Mouse (Mus musculus) heart, embryonic 11.5 days (tissue): Measurements from ENCODE around the gene Olfr30. TPM values are rescaled to one million over a fixed set of nuclear protein-coding genes. Genes with fewer than 3 reads are reported as not detected.
"Not testable (repeated sequence)": the region's sequence is repeated elsewhere in the genome, so short reads cannot be mapped to it uniquely, and the experiment has no call there.

Source experiments
- ATAC-seq: fragments of 200-750 bp; cut with Nextera tagmentation; replicated peaks from 2 replicates; pipeline ENCODE4 v1.8.0; 2017; ENCODE audit warnings: moderate library complexity; ENCODE audit not compliant: insufficient number of reproducible peaks, low FRiP score, low TSS enrichment
- H3K27ac ChIP-seq: fragments of 300-500 bp; sonication (generic); 2 replicates; pipeline ENCODE4 v1.5.1; 2014; ENCODE audit warnings: mild to moderate bottlenecking, low read depth, low read length
- H3K27me3 ChIP-seq: fragments of 300-500 bp; sonication (generic); 2 replicates; pipeline ENCODE4 v1.6.1; 2014; ENCODE audit warnings: mild to moderate bottlenecking, low read length, mixed read lengths; ENCODE audit not compliant: control insufficient read depth, insufficient read depth
- H3K36me3 ChIP-seq: fragments of 300-500 bp; sonication (generic); 2 replicates; pipeline ENCODE4 v1.6.1; 2014; ENCODE audit warnings: mild to moderate bottlenecking, low read length, moderate library complexity, mixed read lengths; ENCODE audit not compliant: control insufficient read depth, insufficient read depth
- H3K4me1 ChIP-seq: fragments of 300-500 bp; sonication (generic); 2 replicates; pipeline ENCODE4 v1.6.1; 2014; ENCODE audit warnings: low read length; ENCODE audit not compliant: control insufficient read depth, insufficient read depth
- H3K4me2 ChIP-seq: fragments of 300-500 bp; sonication (generic); 2 replicates; pipeline ENCODE4 v1.6.1; 2014; ENCODE audit warnings: mild to moderate bottlenecking, moderate library complexity
- H3K4me3 ChIP-seq: fragments of 300-500 bp; sonication (generic); 2 replicates; pipeline ENCODE4 v1.5.1; 2014; ENCODE audit warnings: low read depth, low read length
- H3K9ac ChIP-seq: fragments of 300-500 bp; sonication (generic); 2 replicates; pipeline ENCODE4 v1.6.1; 2014; ENCODE audit warnings: mild to moderate bottlenecking, low read depth, low read length, moderate library complexity
- H3K9me3 ChIP-seq: fragments of 300-500 bp; sonication (generic); replicated peaks from 2 replicates; pipeline ENCODE4 v1.6.1; 2016; ENCODE audit warnings: low read length; ENCODE audit not compliant: control insufficient read depth
- WGBS: fragments of 180-500 bp; shearing (Covaris S2); extraction: QIAGEN DNeasy Blood & Tissue Kit; methylation state at CpG from one replicate; pipeline ENCODE4 v1.1.7; 2014; ENCODE audit not compliant: insufficient replicate concordance; 5-methylcytosine and 5-hydroxymethylcytosine counted together
- polyA plus RNA-seq: library from polyadenylated mRNA; unstranded; fragments of >200 nt; fragmentation: Nextera tagmentation; extraction: Ambion mirVana; gene quantifications from 2 replicates; pipeline ENCODE4 v1.2.1, GENCODE M21; 2014

Gene Olfr30
- polyA plus RNA-seq = not detected in 2 replicates

DNA sequence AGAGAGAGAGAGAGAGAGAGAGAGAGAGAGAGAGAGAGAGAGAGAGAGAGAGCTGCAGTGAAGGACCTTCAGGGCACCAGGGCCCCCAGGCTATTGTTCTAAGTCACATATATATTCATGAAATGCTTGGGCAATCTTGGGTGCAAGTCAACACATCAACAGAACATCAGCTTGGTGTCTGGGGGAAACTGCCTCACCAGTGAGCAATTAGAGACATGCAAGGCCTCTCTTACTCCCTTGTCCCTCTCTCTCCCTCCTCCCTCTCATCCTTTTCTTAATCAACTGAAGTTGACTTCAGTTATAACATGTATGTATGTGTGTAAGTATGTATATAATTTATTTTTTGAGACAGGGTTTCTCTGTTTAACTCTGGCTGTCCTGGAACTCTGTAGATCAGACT is at the start of gene Olfr30:
Gene Olfr30 (minus strand): TSS at position 101 of the 400 bp plus-strand sequence.
- H3K9ac ChIP-seq = no peak within 1 kb of the TSS
- no peaks in the 10 kb centered on the region for H3K36me3 ChIP-seq
- H3K4me2 ChIP-seq = no peak within 1 kb of the TSS
- H3K9me3 ChIP-seq = no peaks in the 10 kb centered on the region
- H3K4me3 ChIP-seq = no peak within 1 kb of the TSS
- no peak for ATAC-seq
- no peaks in the 10 kb centered on the region for H3K27me3 ChIP-seq
- H3K4me1 ChIP-seq = no peaks in the 10 kb centered on the region
- no peak within 1 kb of the TSS for H3K27ac ChIP-seq

DNA sequence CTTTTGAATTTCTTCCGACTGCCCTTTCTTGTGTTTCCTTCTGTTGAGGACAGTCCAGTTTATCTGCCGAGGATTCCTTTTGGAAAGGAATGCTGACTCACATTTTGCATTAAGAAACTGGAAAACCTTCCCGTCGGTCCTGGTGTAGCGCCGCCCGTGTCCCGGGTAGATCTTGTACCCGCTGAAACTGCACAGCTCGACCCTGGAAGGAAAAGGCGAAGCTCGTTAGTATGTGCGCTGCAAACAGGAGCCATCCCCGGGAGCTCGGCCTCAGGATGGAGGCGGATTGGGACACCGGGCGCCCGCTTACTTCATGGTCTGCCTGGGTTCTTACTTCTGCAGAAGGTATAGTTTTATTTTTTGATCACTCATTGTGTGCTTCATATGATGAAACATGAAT is 47.0 kb upstream of the Olfr30 start:
- not testable (repeated sequence) for H3K9me3 ChIP-seq, H3K9ac ChIP-seq, H3K27ac ChIP-seq, H3K4me1 ChIP-seq, H3K4me2 ChIP-seq, H3K27me3 ChIP-seq, H3K36me3 ChIP-seq, H3K4me3 ChIP-seq, ATAC-seq
- 78% methylated on average over 19 of the region's 19 CpGs for WGBS

DNA sequence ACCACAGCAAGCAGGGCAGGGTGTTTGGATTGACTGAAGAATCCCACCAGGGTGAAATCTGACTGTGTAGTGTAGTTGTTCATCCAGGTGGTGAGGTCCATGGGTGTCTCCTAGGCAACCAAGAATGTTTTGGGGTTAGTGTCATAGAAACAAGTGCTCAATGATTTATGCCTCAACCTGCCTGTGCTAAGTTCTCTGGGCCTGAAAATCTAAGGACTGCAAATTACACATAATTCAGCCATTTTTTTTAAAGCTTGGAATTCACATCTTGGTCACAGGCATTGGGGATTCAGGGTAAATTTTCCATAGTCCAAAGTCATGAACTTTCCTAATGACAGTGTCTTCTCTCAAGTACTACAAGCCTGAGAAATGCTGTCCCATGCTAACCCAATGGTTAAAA is 40.4 kb upstream of the Olfr30 start, which contains the start of gene Olfr331:
Gene Olfr331 (minus strand): TSS at position 101 of the 400 bp plus-strand sequence.
- H3K9me3 ChIP-seq = not testable (repeated sequence)

DNA sequence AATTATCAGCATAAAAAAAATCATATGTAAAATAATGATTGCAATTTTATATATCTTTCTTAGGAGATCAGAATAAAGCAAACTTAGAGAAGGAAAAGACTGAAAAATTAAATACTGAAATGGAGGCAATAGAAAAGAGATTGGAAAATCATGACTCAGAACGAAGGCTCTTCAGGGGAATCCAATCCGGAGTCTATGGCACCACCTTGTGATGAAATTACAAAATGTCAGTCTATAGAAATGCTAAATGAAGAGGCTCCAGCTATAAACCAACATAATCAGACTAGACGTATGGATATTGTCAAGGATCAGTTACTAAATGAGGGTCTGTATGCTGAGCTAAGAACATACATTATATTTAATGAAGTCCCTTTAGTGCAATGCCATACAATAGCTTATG is 37.2 kb upstream of the Olfr30 start:
- no peaks in the 10 kb centered on the region for H3K27me3 ChIP-seq
- H3K36me3 ChIP-seq = no peaks in the 10 kb centered on the region
- H3K9me3 ChIP-seq = no peaks in the 10 kb centered on the region
- no peak overlapping the region for H3K27ac ChIP-seq
- no peak overlapping the region for H3K4me2 ChIP-seq
- H3K9ac ChIP-seq = no peak overlapping the region
- H3K4me3 ChIP-seq = no peak overlapping the region
- 65% methylated on average over 3 of the region's 3 CpGs for WGBS
- no peak for ATAC-seq
- H3K4me1 ChIP-seq = no peaks in the 10 kb centered on the region

More for the DNA sequence above, 40.4 kb upstream of the Olfr30 start, which contains the start of gene Olfr331:
- not testable (repeated sequence) for H3K4me1 ChIP-seq, H3K9ac ChIP-seq, H3K4me3 ChIP-seq, H3K36me3 ChIP-seq, ATAC-seq, H3K27me3 ChIP-seq, H3K4me2 ChIP-seq, H3K27ac ChIP-seq

DNA sequence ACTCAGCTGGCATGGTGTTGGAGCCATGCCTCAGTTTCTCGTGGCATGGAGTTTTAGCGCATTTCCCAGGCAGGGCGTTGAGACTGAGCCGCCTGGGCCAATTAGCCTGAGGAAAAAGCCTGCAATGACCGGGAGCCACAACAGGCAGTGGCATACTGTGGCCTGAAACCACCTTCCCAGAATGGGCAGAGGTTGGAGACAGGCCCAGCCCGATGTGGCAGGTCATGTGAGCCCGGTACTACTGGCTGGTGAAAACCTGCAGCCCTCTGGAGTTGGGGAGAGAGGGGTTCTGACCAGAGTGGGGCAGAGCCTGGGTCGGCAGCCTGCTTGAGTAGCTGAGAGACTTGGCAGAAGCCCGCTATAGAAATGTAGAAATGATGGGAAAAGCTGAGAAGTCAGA is 36.7 kb upstream of the Olfr30 start:
- 79% methylated on average over 9 of the region's 9 CpGs for WGBS
- Histone ChIP-seq H3K4me2 (no peak overlapping the region), H3K27ac (no peak overlapping the region), H3K4me1 (no peaks in the 10 kb centered on the region), H3K27me3 (no peaks in the 10 kb centered on the region), H3K36me3 (no peaks in the 10 kb centered on the region), H3K9ac (no peak overlapping the region), H3K4me3 (no peak overlapping the region), H3K9me3 (no peaks in the 10 kb centered on the region)
- no peak for ATAC-seq

DNA sequence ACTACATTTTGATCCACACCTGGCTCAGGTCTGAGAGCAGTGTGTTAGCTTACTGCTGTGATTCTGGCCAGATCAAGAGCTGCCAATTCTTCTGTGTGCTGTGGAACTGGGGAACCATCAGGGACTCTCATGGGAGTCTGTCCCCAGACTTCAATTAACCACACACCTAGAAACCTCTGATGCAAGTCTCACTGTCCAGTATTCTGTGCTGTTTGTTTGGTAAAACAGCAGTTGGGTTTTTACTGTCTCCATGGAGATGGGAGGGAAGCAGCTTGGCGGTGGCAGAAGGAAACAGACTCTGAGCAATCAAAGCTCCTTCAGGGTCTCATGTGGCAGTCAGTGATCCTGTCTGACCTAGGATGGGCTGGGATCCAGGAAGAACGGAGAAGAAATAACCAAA is 30.4 kb upstream of the Olfr30 start, which contains the start of gene Olfr332:
Gene Olfr332 (minus strand): TSS at position 101 of the 400 bp plus-strand sequence.
- WGBS = 75% methylated on average over 2 of the region's 2 CpGs
- Histone ChIP-seq H3K9me3 (no peaks in the 10 kb centered on the region), H3K4me1 (no peaks in the 10 kb centered on the region), H3K27me3 (no peaks in the 10 kb centered on the region), H3K9ac (no peak within 1 kb of the TSS), H3K36me3 (no peaks in the 10 kb centered on the region), H3K4me3 (no peak within 1 kb of the TSS), H3K27ac (no peak within 1 kb of the TSS), H3K4me2 (no peak within 1 kb of the TSS)
- ATAC-seq = no peak

DNA sequence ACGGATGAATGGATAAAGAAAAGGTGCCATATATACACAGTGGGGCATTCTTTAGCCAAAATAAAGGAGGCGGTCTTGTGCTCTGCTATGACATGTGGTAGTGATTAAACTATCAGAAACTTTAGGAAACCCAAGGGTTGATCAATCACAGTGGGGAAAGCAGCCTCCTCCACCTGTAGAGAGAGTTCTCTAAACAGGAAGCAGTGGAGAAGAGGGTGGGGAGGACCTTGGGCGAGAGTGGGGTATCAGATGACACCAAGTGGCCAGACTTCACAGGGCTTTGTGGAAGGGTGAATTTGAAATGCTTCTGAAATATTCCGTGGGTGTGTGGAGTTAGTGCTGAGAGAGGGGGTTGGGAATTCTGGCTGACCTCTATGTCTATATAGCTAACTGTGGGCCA is 8.5 kb downstream of the Olfr30 start:
- H3K27ac ChIP-seq = no peak overlapping the region
- ATAC-seq = no peak
- H3K4me1 ChIP-seq = no peaks in the 10 kb centered on the region
- no peaks in the 10 kb centered on the region for H3K27me3 ChIP-seq
- no peaks in the 10 kb centered on the region for H3K36me3 ChIP-seq
- H3K9ac ChIP-seq = no peak overlapping the region
- no peak overlapping the region for H3K4me2 ChIP-seq
- WGBS = 56% methylated on average over 4 of the region's 4 CpGs
- H3K4me3 ChIP-seq = no peak overlapping the region
- no peaks in the 10 kb centered on the region; the same call in 1 of the 2 replicates for H3K9me3 ChIP-seq

DNA sequence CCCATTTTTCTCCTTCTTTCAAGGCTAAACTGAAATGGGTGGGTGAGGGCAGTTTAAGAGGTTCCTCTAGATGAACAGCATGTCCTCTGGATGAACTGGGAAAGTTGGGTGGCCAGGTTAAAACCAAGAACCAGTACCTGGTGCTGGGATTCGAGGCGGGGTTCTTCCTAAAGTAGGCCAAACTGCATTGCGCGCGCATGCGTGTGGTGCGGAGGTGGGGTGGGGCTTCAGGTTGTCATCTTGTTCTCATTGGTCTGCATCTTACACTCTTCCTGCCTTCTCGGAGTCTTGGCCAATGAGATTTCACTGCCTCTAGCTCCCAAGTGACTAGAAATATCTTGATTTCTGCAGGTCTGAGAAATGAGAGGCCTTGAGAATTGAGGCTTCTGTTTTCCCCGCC is 9.3 kb downstream of the Olfr30 start, which contains the start of gene Lypd9:
Gene Lypd9 (minus strand): TSS at position 165 of the 400 bp plus-strand sequence.
- WGBS = 94% methylated on average over 9 of the region's 9 CpGs
- Histone ChIP-seq H3K4me2 (no peak within 1 kb of the TSS), H3K36me3 (no peaks in the 10 kb centered on the region), H3K9me3 (no peaks in the 10 kb centered on the region; the same call in 1 of the 2 replicates), H3K27me3 (no peaks in the 10 kb centered on the region), H3K9ac (no peak within 1 kb of the TSS), H3K4me1 (no peaks in the 10 kb centered on the region), H3K27ac (no peak within 1 kb of the TSS), H3K4me3 (no peak within 1 kb of the TSS)
- ATAC-seq = no peak

DNA sequence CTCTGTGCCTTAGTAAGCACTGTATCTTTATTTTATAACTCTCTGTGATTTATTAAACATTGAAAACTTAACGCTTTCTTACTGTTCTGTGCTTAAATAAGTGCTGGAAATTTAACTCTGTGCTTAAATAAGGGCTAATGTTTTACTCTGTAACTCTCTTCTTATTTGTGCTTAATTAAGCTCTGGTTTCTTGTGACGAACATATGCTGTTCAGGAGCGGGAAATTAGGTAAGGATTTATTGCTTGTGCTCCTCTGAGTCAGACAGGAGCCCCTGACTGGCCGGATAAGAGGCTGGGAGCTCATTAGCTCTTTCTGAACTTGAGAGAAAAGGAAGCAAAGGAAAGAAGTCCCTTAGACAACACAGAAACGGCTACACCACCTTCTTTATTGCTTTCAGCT is 24.2 kb downstream of the Olfr30 start:
- no peaks in the 10 kb centered on the region for H3K27me3 ChIP-seq
- H3K9ac ChIP-seq = no peak overlapping the region
- H3K4me3 ChIP-seq = no peak overlapping the region
- H3K4me2 ChIP-seq = no peak overlapping the region
- H3K36me3 ChIP-seq = no peaks in the 10 kb centered on the region
- no peak overlapping the region for H3K27ac ChIP-seq
- no peaks in the 10 kb centered on the region for H3K9me3 ChIP-seq
- no peak for ATAC-seq
- WGBS = 57% methylated on average over 5 of the region's 5 CpGs
- no peaks in the 10 kb centered on the region for H3K4me1 ChIP-seq
